Mouse (Mus musculus): ENCODE measurements around the gene Scg3. TPM values are rescaled to one million over a fixed set of nuclear protein-coding genes. Genes with fewer than 3 reads are reported as not detected.
"Not testable (repeated sequence)": the region's sequence is repeated elsewhere in the genome, so short reads cannot be mapped to it uniquely, and the experiment has no call there.

The Scg3 gene
- total and polyA plus RNA-seq, 3 experiments: not detected

DNA sequence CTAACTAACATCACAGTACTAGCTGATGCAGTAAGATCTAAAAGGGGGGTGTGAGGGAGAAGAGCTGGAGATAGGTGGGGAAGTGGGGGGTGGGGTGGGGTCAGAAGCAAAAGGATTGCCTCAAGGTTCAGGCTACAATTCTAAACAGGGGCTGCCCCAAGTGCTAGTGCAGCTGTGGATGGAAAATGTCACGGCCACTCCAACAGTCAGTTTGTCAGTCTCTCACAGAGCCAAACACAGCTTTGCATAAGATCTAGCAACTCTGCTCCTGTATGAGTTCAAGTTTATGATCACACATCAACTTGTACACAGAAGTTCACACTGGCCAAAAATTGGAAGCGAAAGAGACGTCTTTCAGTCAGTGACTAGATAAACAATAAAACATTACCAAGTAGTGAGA lies 62.4 kb downstream of the Scg3 start:
- TF ChIP-seq GATA1 (IDR thresholded peaks at IDR 0.05; ENCODE audit: low read depth, low read length) (no peak), TCF12 (IDR thresholded peaks at IDR 0.05; ENCODE audit: low read depth, low read length) (no peak)
- H3K4me3 ChIP-seq (ENCODE audit: control insufficient read depth in 1 of 2, insufficient read depth in 1 of 2, low read depth in 2 of 2, low read length in 2 of 2): no peak overlapping the region
- peaks cover 0 to under 1% of the 10 kb centered on the region in 2 experiments; a peak in 1 of 4 replicates for H3K27me3 ChIP-seq (ENCODE audit: control insufficient read depth in 1 of 2, insufficient read depth in 2 of 2, low read length in 2 of 2)
- H3K36me3 ChIP-seq (ENCODE audit: control insufficient read depth in 1 of 2, insufficient read depth in 2 of 2, low read length in 2 of 2): no peaks in the 10 kb centered on the region
- H3K9me3 ChIP-seq (replicated peaks; ENCODE audit: insufficient read depth, low read length): no peaks in the 10 kb centered on the region
- H3K27ac ChIP-seq (ENCODE audit: control insufficient read depth, low read depth, low read length): no peak overlapping the region
- H3K9ac ChIP-seq (ENCODE audit: control insufficient read depth, low read depth, low read length, poor library complexity, severe bottlenecking): no peak overlapping the region
- no peak for DNase-seq (ENCODE audit: low read depth, low spot score)
- H3K4me1 ChIP-seq (ENCODE audit: control insufficient read depth in 1 of 2, insufficient read depth in 2 of 2, low read length in 2 of 2): no peaks in the 10 kb centered on the region
- H3K79me2 ChIP-seq (ENCODE audit: control insufficient read depth, insufficient read depth, low read length, poor library complexity): no peaks in the 10 kb centered on the region

DNA sequence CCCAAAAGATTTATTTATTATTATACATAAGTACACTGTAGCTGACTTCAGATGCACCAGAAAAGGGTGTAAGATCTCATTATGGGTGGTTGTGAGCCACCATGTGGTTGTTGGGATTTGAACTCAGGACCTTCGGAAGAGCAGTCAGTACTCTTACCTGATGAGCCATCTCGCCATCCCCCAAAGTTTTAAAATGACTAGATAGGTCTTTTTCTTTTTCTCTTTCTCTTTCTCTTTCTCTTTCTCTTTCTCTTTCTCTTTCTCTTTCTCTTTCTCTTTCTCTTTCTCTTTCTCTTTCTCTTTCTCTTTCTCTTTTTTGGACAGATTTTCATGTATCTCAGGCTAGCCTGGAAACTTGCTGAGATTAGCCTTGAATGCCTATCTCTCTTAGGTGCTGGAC lies 64.1 kb downstream of the Scg3 start:
- not testable (repeated sequence) for H3K79me2 ChIP-seq (ENCODE audit: control insufficient read depth, insufficient read depth, low read length, poor library complexity); H3K27ac ChIP-seq (ENCODE audit: control insufficient read depth, low read depth, low read length); H3K36me3 ChIP-seq (ENCODE audit: control insufficient read depth in 1 of 2, insufficient read depth in 2 of 2, low read length in 2 of 2); H3K9ac ChIP-seq (ENCODE audit: control insufficient read depth, low read depth, low read length, poor library complexity, severe bottlenecking); H3K4me1 ChIP-seq (ENCODE audit: control insufficient read depth in 1 of 2, insufficient read depth in 2 of 2, low read length in 2 of 2); H3K4me3 ChIP-seq (ENCODE audit: control insufficient read depth in 1 of 2, insufficient read depth in 1 of 2, low read depth in 2 of 2, low read length in 2 of 2); H3K27me3 ChIP-seq (ENCODE audit: control insufficient read depth in 1 of 2, insufficient read depth in 2 of 2, low read length in 2 of 2); DNase-seq (ENCODE audit: low read depth, low spot score); H3K9me3 ChIP-seq (replicated peaks; ENCODE audit: insufficient read depth, low read length)

DNA sequence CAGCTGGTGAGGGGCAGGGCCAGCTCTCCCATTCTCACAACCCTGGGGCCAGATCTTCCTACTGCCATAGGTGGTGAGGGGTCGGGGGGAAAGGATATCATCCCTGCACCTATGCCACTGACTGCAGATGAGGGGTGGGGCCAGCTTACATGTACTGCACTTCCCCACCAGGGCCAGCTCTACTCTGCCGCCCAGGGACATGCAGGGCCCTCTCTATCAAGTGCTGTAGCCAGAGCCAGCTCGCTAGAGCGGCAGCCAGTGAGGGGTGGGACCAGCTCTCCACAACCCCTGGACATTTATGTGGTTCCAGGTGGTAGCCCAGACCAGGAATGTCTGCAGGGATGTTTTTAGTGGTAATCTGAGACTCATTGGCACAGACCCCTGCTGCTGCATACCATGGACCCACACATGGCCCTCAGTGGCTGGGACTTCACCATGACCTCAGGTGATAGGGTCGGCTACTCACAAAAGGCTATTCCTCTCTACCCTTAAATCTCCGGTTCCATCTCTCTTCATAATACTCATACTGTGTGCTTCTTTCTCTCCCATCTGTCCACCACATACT lies 64.9 kb downstream of the Scg3 start:
- no peak for TF ChIP-seq MAFK (IDR thresholded peaks at IDR 0.05; ENCODE audit: borderline replicate concordance, low read depth, low read length)

DNA sequence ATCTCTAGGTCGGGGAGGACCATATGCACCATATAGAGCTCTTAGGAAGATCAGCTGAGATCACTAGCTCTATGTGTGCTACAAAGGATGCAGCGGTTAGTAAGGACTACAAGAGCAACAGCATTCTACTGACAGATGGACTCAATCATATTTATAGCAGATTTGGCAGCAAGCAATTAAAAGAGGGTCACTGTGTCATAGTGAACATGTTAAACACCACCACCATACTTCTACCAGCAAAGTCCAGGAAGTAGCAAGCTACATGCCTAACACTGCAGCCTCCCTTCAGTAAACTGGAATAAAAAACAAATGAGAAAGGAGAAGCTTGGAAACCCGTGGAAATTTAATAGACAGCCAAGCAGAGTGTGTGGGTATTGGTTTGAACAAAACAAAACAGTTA lies 67.3 kb downstream of the Scg3 start:
- TF ChIP-seq ZKSCAN1 (IDR thresholded peaks at IDR 0.05; ENCODE audit: low read depth, low read length): no peak
- TF ChIP-seq CHD2 (IDR thresholded peaks at IDR 0.05; ENCODE audit: low read length): no peak
- no peak for TF ChIP-seq POLR2AphosphoS2 (IDR thresholded peaks at IDR 0.05; ENCODE audit: low read length)
- TF ChIP-seq SMC3 (IDR thresholded peaks at IDR 0.05; ENCODE audit: low read depth, low read length): no peak
- TF ChIP-seq E2F4 (IDR thresholded peaks at IDR 0.05; ENCODE audit: borderline replicate concordance, low read depth, low read length): no peak
- no peak for TF ChIP-seq CTCF (IDR thresholded peaks at IDR 0.05 in 2 of 3, conservative IDR thresholded peaks at IDR 0.05 in 1 of 3; ENCODE audit: control insufficient read depth in 1 of 3, insufficient read depth in 1 of 3, low read depth in 2 of 3, low read length in 3 of 3, poor library complexity in 1 of 3, severe bottlenecking in 1 of 3)
- TF ChIP-seq RCOR1 (IDR thresholded peaks at IDR 0.05; ENCODE audit: low read depth, low read length): no peak
- TF ChIP-seq MYC (IDR thresholded peaks at IDR 0.05; ENCODE audit: low read depth, low read length): no peak
- no peak for TF ChIP-seq ZMIZ1 (IDR thresholded peaks at IDR 0.05; ENCODE audit: low read depth, low read length)
- H3K79me2 ChIP-seq (ENCODE audit: control insufficient read depth, insufficient read depth, low read length, poor library complexity): no peaks in the 10 kb centered on the region
- no peaks in the 10 kb centered on the region for H3K4me1 ChIP-seq (ENCODE audit: control insufficient read depth in 1 of 2, insufficient read depth in 2 of 2, low read length in 2 of 2)
- H3K9ac ChIP-seq (ENCODE audit: control insufficient read depth, low read depth, low read length, poor library complexity, severe bottlenecking): no peak overlapping the region
- H3K9me3 ChIP-seq (replicated peaks; ENCODE audit: insufficient read depth, low read length): no peaks in the 10 kb centered on the region
- H3K27ac ChIP-seq (ENCODE audit: control insufficient read depth, low read depth, low read length): no peak overlapping the region
- H3K4me3 ChIP-seq (ENCODE audit: control insufficient read depth in 1 of 2, insufficient read depth in 1 of 2, low read depth in 2 of 2, low read length in 2 of 2): no peak overlapping the region
- no peaks in the 10 kb centered on the region for H3K36me3 ChIP-seq (ENCODE audit: control insufficient read depth in 1 of 2, insufficient read depth in 2 of 2, low read length in 2 of 2)
- DNase-seq (ENCODE audit: low read depth, low spot score): no peak
- H3K27me3 ChIP-seq (ENCODE audit: control insufficient read depth in 1 of 2, insufficient read depth in 2 of 2, low read length in 2 of 2): peaks cover 0 to 4% of the 10 kb centered on the region in 2 experiments; a peak in 1 of 4 replicates

More for the DNA sequence above, 64.9 kb downstream of the Scg3 start:
- H3K9ac ChIP-seq (ENCODE audit: control insufficient read depth, low read depth, low read length, poor library complexity, severe bottlenecking): no peak overlapping the region
- DNase-seq (ENCODE audit: low read depth, low spot score): no peak
- H3K9me3 ChIP-seq (replicated peaks; ENCODE audit: insufficient read depth, low read length): no peaks in the 10 kb centered on the region
- no peaks in the 10 kb centered on the region for H3K36me3 ChIP-seq (ENCODE audit: control insufficient read depth in 1 of 2, insufficient read depth in 2 of 2, low read length in 2 of 2)
- no peaks in the 10 kb centered on the region for H3K79me2 ChIP-seq (ENCODE audit: control insufficient read depth, insufficient read depth, low read length, poor library complexity)
- H3K4me3 ChIP-seq (ENCODE audit: control insufficient read depth in 1 of 2, insufficient read depth in 1 of 2, low read depth in 2 of 2, low read length in 2 of 2): no peak overlapping the region
- no peaks in the 10 kb centered on the region for H3K4me1 ChIP-seq (ENCODE audit: control insufficient read depth in 1 of 2, insufficient read depth in 2 of 2, low read length in 2 of 2)
- H3K27ac ChIP-seq (ENCODE audit: control insufficient read depth, low read depth, low read length): no peak overlapping the region
- peaks cover 0 to 4% of the 10 kb centered on the region in 2 experiments; a peak in 1 of 4 replicates for H3K27me3 ChIP-seq (ENCODE audit: control insufficient read depth in 1 of 2, insufficient read depth in 2 of 2, low read length in 2 of 2)
